Mouse (Mus musculus) embryo, embryonic 11.5 days (tissue): ENCODE results near the gene Sele.
A peak's percentile ranks its signal among the peaks of the same experiment; 100 is the strongest.
"Not testable (repeated sequence)": the region's sequence is repeated elsewhere in the genome, so short reads cannot be mapped to it uniquely, and the experiment has no call there.

Experiments used
- DNase-seq: peaks from one replicate; pipeline ENCODE4 v3.0.0-alpha.2; 2012; ENCODE audit warnings: low read depth, low spot score

The Sele gene

DNA sequence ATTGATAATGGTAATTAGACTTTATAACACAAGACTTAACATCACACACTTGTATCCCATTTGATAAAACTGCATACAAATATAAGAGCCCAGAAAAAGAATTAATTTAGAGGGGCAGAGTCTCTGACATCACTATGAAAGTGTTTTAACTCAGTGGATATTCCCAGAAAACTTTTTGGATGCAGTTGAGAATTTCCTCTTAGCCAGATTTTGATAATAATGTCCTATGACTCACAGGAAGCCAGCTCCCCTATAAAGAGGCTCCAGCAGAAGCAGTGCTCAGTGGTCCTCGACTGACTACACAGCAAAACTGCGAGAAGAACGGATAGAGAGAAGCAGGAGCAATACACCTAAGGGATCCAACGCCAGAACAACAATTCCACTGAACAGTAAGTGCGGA is at the start of gene Sele:
Gene Sele, plus strand, starts transcription at position 301 of the 400 bp plus-strand sequence.
- no peak for DNase-seq

DNA sequence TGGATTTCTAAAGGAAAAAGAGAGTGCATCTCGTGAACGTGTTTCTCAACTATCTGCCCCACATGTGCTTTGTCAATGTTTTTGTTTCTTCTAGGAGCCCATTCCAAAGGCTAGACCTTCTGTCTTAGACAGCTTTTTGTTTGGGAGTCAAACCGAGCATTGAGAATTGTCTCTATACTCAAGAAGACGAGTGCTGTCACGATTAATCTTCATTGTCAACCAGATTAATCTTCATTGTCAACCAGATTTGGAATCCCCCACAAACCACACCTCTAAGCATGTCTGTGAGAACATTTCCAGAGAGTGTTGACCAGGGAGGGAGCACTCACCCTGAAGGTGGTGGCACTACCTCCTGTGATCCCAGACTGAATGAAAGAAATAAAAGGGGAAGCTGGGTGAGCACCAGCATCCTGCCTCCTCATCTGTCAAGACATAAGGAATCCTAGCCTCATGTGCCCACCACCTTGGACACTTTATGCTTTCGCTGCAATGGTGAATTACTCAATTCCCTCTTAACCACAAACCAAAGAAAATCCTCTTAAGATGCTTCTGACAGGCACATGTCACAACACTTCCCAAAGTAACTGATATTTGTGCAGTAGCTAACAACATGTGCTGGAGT is 46.1 kb upstream of the Sele start:
- DNase-seq, result no peak

DNA sequence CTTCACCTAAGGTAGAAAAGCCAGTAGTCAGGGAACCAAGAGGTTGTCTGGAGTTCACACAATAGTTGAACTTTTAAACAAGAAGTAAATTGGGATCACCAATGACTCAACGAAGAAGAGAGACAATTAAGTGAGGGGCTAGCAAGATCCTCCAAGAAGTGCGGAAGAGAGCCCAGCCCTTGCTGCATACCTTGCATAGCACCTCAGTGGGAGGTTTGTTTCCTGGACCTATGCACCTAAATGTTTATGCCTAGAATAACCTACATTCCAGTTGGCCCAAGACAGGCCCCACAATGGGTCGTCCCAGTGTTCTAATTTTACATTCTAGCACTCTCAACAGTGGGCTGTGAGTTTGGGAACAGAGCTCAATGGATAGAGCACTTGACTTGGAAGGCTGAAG is 43.7 kb upstream of the Sele start:
- DNase-seq, result no peak

DNA sequence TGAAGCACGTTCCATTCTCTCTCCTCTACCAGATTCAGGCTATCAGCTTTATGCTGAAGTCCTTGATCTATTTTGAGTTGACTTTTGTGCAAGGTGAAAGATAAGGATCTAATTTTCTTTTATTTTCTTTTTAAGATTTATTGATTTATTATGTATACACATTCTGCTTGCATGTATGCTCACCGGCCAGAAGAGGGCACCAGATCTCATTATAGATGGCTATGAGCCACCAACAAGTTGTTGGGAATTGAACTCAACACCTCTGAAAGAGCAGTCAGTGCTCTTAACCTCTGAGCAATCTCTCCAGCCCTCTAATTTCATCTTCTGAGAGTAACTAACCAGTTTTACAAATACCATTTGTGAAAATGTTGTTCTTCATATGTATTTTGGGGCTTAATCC is 38.8 kb upstream of the Sele start:
- DNase-seq, result peak; percentile 11

DNA sequence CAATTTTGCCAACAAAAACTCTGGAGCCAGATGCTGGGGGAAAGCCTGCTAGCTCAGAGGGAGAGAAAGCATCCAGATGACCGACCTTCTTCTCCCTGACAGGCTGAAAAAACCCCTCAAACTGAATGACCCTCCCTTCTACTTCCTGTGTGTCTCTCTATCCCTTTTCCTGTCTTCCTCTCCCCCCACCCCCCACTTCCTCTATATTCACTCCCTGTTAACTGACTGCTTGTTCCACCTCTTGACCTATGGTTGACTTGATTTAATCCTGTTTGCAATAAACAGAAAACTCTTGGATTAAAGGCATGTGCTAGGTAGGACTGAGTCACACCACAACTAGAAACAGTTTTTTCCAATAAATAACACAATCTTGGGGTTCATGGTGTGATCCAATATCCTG is 33.4 kb upstream of the Sele start:
- no peak for DNase-seq

DNA sequence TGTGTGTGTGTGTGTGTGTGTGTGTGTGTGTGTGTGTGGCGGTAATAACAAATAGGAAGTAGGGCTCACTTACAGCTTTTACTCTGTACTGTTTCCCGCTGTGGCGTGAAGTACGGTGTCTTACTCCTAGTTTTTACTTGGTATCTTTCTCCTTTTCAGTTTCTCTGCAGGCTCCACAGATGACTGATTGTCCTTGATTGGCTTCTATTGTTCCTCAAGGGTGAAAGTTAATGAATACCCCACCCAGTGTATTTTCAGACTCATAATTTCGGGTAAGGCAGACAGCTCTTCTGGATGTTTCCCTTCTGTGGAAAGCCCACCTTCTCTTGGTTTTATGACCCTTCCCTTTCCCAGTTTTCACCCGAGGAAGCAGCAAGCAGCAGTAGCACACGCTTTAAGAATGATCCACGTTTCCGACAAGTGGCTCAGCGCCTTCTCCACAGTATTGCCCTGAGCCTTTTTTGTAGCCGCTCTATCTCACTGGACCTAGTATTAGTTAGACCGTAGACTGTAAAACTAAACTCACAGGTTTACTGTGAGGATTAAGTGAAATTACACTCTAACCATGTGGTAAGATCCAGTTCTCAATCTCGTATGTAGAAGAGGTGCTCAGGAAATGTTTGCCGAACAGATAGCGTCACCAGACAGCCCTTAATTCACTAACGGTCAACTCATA is 29.7 kb upstream of the Sele start:
- DNase-seq, result no peak

DNA sequence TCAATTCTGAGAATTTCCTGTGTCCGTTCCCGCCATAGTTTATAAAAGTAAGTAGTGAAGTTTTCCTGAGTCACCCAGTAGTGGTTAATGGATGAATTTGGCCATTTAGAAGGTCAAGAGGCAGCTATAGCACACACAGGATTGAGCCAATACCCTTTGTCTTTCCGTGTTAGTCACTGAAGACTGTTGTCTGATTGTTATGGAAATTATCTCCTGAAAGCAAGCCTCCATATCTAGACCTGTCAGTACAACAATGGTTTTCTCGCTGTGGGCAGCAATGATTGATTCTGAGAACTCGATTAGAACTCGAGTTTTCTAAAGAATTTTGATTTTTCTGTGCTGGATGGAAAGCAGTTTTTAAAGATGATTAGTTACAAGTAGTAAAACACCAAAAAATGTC is 28.2 kb upstream of the Sele start:
- DNase-seq, result no peak

DNA sequence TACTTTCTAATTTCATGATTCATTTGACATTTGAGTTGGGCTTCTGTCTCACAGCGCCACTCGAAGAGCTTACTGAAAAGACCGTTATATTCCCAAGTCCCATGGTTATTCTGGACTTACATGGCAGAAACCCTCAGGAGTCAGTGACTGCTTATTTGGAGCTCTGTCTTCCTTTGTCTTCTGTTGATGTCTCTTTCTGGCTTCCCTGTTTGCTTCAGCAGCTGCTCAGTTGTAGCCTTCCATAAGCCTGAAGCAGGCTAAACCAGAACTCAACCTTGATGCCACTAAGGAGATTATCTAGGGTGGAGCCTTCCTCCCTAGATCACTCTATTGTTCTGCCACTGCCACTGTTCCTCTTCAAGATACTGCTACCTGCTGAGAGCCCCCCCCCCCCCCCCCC is 27.3 kb upstream of the Sele start:
- DNase-seq, result not testable (repeated sequence)

DNA sequence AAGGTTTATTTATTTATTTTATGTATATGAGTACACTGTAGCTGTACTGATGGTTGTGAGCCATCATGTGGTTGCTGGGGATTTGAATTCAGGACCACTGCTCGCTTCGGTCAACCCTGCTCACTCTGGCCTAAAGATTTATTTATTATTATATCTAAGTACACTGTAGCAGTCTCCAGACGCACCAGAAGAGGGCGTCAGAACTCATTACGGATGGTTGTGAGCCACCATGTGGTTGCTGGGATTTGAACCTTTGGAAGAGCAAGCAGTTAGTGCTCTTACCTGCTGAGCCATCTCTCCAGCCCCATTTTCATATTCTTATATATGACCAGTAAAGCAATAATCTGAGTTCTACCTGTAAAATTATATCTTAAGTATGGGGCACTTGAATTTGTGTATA is 25.9 kb upstream of the Sele start:
- DNase-seq, result not testable (repeated sequence)

DNA sequence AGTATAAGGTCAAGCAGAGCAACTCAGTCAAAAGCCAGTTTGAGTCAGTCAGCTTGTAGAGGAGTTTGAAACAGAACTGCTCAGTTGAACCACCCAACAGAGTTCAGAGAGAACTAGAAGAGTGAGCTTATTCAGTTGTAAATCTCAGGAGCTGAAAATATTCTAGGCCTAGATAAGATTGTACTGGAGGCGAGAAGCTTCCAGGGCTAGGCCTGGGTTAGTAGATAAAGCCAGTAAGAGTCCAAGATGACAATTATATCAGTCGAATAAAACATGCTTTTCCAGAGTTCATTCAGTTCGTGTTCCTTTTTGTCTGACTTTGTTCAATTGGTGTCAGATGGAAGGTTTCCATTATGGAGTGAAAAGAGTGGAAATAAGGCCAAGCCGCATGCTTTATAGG is 22.3 kb upstream of the Sele start:
- no peak for DNase-seq

DNA sequence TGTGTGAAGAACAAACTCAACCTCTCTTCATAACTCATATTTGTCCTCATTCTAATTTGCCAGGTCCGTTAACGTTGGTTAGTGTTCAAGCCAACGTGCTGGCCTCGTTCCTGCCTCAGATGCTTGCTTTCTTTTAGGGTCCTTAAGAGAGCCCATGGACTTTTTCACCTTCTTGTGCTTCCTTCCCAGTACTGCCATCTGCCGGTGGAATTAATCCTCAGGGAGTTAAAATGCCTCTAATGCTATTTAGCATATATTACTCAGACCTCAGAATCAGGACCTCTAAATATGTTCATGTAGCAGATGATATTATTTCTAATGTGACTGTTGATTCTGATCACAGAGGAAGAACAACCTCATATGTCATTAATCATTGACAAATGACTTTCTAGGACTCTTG is 20.6 kb upstream of the Sele start:
- DNase-seq, result no peak

DNA sequence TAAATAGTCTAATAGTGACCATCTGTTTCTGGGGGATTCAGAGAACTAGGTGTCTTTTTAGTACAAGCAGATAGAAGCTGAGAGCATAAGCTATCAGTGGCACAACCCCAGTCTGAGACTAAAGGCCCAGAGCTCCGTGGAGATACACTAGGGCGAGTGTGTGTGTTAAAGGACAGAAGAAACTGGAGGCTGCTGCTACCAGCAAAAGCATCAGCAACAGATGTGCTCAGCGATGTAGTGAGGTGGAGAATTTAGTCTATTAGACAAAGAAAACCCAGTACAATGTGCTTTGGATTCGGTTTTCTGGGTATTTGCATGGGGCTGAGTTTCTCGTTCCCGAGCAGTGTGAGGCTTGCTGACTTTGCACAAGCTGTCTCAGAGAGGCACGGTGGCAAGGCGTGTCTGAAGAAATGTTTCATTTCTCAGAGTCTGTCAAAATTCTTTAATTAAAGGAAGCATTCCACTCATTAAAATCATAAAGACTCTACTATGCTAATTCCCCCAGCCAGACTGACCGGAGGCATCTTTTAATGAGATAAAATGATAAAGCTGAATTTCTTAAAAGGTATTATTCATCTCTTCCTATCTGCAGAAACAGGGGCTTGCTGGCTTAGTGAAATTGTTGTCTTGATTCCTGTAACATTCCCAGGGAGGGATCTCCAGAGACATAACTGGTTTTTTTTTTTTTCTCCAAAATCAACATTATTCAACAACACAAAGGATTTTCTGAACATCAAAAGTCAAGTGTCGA is 7.5 kb upstream of the Sele start:
- no peak for DNase-seq

DNA sequence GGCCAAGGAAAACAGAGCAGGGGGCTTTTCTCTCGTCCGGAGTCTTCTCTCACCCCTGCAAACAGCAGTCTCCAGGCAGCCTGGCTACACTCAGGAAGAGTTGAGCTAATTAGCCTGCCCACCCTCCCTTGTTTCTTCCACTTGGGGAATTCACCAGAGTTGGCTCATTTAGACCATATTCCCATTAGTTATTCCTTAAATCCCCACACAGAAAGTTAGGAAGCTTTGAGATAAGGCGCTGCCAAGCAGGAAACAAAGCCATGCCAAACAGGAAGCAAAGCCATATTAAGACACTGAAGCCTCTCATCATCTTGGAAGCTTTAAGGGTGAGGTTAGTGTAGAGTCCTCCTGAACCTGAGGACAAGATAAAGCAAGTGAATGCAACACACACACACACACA is 4.5 kb upstream of the Sele start:
- DNase-seq, result no peak

DNA sequence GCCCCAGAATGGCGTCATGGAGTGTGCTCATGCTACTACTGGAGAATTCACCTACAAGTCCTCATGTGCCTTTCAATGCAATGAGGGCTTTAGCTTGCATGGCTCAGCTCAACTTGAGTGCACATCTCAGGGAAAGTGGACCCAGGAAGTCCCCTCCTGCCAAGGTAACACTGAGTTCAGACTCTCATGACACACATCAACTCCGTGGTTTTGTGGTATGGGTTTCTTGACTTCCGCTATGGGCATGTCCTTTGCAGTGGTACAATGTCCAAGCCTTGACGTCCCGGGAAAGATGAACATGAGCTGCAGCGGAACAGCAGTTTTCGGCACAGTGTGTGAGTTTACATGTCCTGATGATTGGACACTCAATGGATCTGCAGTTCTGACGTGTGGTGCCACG is 5.5 kb downstream of the Sele start:
- no peak for DNase-seq

DNA sequence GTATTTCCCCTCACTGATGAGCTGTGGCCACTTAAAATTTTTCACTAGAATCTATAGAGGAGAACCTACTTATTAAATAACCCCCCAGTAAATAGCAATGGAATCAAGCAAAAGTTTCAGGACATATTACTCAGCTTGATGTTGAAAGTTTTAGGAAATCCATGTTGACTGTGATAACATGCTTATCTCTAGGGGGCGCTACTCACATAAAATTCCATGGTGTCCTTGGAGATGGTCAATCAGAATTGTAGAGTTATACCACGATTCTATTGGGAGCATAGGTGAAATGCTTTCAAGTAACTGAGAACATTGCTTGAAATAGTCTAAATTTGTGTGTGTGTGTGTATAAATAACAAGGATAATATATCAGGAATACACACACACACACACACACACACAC is 6.8 kb downstream of the Sele start:
- DNase-seq, result no peak

DNA sequence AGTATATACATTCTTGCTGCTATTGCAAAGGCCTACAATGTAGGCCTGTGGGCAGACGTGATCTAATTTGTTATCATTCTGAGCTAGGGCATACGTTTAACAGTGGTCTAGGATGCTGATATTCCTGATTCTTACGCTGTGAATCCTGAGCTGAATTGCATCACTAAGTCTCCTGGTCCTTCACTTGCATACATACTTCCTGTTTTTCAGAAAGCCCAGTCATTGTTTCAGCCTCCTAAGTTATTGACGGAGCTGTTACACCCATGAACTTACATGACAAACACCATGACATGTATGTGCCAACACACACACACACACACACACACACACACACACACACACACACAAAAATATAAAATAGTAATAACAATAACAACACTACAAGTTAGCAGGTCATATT is 12.0 kb downstream of the Sele start:
- no peak for DNase-seq

DNA sequence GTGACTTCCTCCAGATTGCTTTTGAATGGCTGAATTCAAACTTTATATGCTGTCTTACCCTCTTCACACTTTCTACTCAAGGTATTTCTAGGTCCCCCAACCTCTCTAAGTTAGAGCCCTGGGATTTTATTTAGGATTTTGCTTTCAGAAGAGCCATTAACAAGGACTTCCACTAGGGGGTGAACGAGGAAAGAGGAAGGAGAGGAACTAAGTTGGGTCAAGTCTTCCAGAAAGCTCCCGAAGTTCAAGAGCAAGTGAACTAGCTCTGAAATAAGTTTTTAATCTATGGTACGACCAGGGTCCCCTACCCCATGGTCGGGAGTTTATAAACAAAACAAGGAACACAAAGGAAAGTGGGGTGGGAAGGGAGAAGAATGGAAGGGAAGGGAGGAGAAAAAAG is 13.2 kb downstream of the Sele start:
- DNase-seq, result no peak

DNA sequence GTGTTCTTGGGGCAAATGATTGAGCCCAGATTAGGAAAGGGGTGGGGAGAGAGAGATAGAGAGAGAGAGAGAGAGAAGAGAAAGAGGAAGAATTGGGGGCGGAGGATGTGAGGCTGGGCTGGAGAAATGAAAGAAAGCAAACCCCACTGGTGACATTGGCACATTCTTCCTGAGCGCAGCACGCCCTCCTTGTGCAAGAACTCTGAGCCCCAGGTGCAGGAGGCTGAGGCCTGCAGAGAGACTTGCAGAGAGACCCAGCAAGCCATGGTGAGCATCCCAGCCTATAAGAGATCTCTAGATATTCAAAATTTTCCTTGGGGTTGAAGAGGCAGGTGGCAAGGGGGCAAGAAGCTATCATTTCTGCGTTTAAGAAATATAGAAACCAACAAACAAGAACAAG is 13.9 kb downstream of the Sele start, which contains the start of gene Sell:
Gene Sell, plus strand, starts transcription at position 58 of the 400 bp plus-strand sequence.
- DNase-seq, result no peak

DNA sequence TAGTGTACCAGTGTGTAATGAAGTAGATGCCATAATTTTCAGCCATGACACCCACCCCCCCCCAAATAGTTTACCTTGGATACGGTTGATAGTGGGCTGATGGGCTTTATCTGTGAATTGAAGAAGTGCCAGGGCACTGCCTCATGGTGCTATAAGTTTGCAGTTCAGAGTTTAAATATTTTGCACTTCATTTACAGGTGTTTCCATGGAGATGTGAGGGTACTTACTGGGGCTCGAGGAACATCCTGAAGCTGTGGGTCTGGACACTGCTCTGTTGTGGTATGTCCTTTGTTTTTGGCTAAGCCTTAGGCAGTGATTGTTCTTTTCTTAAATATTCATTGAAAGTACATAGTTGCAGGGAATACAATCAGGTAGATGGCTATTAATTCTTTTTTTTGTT is 14.8 kb downstream of the Sele start:
- no peak for DNase-seq

DNA sequence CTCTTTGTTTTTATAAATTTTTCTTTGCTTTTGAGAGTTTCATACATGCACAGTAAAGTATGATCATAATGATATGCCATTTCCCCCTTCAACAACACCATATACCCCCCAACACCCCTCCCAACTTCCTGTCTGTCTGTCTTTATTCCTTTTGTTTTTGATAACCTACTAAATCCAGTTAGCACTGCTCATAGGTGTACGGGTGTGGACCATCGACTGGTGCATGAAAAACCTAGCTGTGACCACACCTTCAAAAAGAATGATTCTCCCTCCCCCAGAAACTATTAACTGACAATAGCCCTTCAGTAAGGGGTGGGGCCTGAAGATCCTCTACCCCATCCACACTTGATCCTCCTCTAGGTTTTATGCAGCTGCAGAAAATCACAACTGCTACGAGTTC is 15.7 kb downstream of the Sele start:
- DNase-seq, result no peak

DNA sequence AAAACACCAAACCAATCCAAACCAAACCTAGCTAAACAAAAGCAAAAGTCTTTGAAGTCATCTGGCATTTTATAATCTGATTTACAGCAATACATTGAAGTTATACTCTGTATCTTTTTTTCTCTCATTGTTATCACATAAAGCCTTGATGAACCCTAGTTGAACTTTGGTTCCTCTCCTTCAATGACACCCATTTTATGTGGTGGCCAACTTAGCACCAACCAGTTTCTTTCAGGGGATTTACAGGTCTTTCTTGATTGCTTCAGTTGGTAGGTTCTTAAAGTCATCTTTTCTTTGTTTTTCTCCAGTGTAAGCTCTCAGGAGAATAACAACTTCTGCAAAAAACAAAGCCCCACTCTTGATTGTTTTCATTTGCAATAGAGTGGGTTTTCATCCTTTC is 21.2 kb downstream of the Sele start:
- no peak for DNase-seq

DNA sequence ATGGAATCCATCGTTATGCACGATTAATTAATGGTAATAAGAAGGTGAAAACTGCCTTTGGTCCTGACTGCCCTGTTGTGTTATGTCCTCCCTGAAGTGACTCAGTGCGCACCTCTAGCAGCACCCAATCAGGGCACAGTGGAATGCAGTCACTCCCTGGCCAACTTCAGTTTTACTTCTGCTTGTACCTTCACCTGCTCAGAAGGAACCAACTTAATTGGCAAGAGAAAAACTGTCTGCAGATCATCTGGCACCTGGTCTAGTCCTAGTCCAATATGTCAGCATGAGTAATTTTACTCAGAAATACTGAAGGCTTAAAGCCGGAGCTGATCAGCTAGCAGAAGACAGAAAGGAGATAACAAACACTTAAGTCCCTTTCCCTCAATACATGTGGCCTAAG is 22.4 kb downstream of the Sele start:
- no peak for DNase-seq

DNA sequence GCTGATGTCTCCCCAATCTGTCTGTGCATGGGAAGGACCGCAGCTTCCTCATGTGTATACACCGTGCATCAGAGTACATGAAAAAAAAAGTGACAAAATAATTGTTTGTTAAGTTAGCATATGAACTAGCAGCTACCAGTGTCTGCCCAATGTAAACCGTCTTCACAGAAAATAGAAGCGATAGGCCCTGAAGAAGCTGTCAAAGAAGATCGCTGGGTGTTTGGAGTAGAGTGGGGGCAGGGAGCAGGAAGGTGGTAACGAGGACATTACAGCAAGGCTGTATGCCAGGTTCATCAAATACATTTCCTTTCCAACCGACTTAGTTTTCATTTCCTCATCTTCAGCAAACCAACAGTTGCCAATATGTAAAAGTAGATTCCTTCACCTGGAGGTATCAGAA is 23.1 kb downstream of the Sele start:
- no peak for DNase-seq
